Mouse (Mus musculus): ENCODE measurements around the gene Grip1.
"Not testable (repeated sequence)": the region's sequence is repeated elsewhere in the genome, so short reads cannot be mapped to it uniquely, and the experiment has no call there.

Grip1 gene

DNA sequence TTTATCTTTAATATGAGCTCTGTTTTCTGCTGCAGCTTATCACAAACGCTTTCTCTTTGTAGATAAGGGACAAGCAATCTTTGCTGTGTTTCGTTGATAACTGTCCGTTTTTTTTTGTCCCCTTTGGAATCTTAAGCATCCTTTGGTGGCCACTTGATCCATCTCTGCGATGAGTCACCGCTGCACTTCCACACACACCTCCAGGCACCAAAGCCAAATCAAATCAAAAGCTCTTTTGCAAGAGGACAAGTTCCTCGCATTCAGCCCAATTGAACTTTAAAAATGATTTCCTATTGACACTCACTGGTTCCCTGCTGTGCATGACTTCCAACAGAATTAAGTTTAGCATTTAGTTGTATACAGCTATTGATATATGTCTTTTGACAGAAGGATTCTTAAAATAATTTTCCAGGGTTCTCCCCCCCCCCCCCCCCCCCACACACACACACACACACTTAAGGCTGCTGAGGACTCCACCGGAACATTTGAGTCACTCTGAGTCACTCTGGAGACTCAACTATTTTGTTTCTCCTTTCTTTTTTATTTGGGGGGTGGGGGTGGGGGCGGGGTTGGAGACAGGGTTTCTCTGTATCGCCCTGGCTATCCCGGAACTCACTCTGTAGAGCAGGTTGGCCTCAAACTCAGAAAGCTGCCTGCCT is 607.1 kb downstream of the Grip1 start:
- no peak for DNase-seq (ENCODE audit: low read depth, low spot score)

DNA sequence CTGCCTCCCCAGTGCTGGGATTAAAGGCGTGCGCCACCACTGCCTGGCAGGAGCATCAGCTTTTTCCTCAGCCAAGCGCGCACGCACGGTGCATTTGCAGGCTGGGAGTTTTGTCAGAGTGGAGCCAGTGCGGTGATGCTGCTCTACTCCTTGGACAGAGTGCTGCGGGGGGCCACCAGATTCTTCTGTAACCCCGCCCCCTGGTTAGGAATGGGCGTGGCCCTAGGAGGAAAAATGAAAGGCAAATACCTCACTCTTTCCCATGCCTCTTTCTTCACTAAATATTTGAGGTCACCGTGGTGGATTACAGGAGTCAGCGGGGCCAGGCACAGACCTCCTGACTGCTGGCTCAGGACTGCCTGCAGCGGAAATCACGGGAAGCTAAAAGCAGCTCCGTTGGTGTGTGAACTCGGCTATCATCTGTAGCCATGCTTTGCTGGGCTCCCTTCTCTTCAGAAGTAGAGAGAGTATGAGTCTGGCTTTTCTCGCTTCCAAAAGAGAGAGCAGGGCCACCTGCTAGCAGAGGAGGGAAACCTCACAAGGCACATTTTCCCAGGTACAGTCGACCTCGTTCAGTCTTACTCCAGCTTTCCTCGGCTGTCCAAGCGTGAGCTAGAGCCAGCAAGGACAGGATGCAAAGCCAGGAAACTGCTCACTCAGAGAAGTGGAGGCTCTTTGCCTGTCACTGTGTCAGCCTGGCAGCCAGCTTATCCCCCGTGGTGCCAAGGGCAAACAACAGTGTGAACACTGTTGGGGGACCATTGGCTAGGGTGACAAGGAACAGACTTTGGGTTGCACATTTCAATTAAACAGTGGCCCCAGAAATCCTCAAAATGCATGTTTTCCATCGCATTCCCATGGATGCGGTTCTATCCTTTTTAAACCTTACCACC is 607.9 kb downstream of the Grip1 start:
- DNase-seq (ENCODE audit: low read depth, low spot score), result peak; percentile 20

DNA sequence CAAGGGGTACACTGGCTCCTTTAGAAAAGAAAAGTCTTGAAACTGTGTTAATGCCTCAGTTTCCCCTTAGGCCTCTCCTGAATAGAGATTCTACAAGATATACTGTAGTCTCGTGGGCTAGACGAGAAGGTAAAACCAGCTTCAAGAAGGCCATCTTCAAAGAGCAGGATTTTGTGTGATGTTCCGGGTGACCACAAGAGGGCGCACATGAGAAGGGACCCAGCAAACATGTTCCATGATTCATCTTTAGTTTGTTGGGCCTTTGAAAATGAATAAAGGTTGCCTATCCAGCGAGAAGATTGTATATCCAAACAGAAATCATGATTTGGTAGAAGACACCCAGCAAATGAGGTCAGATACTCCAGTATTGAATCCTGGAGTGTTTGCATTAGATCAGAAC is 610.8 kb downstream of the Grip1 start:
- DNase-seq (ENCODE audit: low read depth, low spot score), result peak; percentile 22

DNA sequence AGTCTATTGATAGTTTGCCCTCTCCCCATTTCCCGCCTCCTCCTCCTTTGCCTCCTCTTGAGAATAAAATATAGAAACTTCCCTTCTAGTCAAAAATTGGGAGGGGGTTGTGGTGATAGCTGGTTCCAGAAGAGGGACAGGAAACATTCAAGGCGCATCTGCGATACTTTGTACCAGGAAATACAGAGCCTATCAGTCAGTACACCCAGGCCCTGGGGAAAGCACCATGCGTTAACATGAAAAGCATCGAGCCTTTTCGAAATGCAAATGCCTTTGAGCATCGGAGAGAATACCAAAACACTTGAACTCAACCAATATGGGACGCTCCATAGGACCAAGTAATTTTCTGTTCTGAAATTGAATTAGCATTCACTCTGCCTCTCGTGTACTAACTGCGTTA is 612.7 kb downstream of the Grip1 start:
- no peak for DNase-seq (ENCODE audit: low read depth, low spot score)

DNA sequence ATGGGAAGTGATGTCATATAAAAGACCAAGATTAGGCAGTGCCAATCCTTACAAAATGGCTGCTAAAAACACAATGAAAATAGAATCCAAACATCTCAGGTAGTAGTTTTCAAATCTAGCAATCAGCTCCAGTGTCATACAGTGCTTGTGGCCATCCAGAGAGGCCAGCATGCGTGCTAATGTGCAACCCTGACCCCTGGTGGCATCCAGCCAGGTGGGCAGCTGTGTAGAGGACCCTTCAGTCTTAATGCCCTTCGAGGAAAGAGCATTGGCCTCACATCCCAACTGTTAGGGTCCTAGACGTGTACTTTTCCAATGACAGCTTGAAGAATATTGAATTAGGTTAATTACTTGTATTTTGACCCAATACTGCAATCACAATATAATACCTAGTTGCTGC is 624.2 kb downstream of the Grip1 start:
- no peak for DNase-seq (ENCODE audit: low read depth, low spot score)

DNA sequence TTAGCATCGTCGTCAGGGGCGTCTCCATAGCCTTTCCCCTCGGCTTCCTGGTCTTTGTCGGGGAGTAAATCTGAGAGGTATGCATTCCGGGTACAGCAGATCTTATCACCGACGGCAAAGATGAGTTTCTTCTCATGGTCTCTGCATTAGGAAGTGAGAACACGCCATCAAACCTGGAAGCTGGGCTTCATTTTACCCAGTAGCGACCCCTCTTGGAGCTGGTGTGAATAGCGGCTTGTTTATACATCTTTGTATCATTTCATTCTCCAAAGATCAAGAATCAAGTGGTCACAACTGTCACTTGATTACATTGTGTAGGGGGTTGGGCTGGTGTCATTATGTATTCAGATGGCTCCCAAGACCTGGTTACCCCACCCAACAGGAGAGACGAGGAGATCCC is 638.9 kb downstream of the Grip1 start:
- DNase-seq (ENCODE audit: low read depth, low spot score), result no peak

DNA sequence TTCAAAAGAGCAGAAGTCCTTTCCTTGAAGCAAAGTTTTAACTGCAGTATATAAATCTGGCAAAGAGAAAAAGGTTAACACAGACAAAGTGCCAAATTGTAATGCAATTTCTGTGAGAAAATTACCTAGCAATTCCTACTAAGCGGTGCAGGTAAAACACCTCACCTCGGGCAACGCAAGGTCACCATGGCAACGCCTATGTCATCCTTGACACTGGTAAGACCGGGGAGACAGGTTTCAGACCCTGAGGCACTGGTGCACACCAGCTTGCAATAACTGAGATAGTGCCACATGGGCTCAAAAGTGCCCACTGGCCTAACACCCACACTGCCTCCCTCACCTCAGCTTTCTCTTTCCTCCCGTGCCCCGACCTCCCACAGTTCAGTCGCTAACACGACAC is 641.5 kb downstream of the Grip1 start:
- no peak for DNase-seq (ENCODE audit: low read depth, low spot score)

DNA sequence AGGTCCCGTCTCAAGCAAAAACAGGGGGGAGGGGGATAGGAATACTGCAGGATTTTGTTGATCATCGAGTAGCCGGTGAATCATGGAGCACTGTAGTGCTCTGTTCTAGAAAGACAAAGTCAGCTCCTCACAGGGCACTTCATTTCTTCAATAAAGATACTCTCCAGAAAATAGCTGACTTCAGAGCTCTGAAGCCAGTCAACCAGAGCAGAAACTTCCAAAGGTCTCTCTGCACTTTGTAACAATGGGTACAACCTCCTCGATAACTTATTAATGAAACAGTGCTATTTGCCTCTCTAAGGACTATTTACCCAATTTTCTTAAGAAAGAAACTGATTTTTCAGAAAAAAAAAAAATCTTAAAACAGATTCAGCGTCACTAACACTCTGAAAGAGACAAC is 642.1 kb downstream of the Grip1 start:
- DNase-seq (ENCODE audit: low read depth, low spot score), result no peak

DNA sequence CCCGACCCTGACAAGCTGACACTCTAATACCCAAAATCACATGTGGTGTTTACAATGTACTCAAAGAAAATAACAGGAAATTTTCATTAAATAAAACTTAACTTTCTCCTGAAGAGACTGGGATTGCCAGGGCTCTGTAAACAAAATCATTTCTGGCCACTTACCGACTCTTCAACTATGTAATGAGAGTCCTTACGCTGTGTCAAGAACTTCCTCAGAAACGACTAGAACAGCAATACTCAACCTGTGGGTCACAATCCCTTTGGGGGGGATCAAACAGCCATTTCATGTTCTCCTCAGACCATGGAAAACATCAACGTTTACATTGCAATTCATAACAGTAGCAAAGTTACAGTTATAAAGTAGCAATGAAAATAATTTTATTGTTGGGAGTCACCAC is 643.9 kb downstream of the Grip1 start:
- DNase-seq (ENCODE audit: low read depth, low spot score), result no peak

DNA sequence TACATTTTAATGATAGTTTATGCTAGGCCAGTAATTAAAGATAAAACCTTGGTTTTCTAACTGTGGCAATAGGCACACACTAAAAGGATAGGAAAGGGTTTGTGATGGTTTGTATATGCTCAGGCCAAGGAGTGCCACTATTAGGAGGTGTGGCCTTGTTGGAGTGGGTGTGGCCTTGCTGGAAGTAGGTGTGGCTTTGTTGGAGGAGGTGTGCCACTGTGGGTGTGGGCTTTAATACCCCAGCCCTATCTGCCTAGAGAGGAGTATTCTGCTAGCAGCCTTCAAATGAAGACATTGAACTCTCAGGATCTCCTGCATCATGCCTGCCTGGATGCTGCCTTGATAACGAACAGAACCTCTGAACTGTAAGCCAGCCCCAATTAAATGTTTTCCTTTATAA is 647.2 kb downstream of the Grip1 start:
- DNase-seq (ENCODE audit: low read depth, low spot score), result no peak

DNA sequence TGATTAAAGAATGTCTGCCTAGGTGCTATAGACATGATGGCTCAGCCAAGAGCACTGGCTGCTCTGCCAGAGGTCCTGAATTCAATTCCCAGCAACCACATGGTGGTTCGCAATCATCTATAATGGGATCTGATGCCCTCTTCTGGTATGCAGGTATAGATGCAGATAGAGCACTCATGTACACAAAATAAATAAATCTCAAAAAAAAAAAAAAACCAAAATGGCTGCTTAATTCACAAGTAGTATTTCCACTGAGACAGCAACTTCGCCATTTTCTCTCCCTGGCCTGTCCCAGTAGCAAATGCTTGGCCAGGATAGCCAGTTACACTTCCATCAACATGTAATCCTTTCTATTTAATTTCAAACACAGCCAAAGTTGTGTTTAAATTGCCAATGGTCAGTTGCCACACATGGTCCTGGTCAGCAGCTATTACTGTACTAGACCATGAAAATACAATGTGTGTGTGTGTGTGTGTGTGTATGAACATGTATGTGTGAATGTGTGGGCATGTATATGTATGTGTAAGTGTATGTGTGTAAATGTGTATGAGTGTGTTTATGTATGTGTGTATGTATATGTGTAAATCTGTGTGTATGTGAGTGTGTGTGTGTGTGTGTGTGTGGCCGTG is 658.2 kb downstream of the Grip1 start:
- DNase-seq (ENCODE audit: low read depth, low spot score), result no peak

DNA sequence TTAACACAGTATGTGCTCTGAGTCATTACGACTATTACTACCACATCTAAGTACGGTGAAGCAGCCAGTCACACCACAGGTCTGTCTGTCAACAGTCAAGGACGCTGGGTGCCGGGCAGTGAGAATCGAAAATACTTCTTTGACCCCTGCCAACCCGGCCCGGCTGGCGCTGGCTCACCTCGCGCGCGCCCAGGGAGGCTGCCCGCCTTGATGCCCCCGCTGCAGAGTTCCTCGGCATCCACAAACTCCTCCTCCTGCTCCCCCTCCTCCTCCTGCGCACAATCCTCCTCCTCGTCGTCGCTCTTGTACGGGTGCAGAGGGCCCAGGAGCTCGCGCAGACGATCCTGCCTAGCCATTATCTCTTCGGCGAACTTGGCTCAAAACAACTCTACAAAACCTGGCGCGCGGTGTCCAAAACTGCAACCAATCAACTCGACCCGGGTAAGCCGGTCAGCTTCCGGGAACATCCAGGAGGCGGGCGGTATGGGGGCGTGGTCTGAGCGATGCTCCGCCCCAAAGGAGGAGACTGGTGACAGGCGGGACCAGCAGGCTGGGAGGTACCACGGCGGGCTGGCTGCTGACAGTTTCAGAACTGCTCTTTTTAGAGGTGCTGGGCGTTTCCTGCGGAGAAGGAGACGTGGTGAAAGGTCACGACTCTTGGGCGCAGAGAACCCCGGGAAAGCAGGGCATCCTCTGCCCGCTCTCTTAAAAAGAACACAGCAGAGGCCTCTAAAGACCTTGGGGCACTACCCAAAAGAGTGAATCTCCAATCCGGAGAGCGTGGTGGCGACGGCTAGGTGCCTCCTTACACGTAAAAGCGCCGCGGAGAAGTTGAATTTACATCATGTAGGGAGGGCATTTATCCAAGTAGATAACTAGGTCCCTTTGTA is 659.1 kb downstream of the Grip1 start, which contains the start of gene Helb:
Gene Helb (minus strand): TSS at position 481 of the 890 bp plus-strand sequence.
- peak; percentile 92 for DNase-seq (ENCODE audit: low read depth, low spot score)

DNA sequence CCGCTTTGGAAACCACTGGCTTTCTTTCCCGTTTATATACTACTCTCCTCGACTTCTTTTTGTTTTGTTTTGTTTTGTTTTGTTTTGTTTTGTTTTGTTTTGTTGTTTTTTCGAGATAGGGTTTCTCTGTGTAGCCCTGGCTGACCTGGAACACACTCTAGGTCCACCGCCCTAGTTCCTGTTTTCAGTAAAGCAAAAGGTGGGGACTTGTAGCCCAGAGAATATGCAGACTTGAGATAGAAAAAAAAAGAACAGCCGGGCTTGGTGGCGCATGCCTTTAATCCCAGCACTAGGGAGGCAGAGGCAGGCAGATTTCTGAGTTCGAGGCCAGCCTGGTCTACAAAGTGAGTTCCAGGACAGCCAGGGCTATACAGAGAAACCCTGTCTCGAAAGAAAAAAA is 659.9 kb downstream of the Grip1 start:
- not testable (repeated sequence) for DNase-seq (ENCODE audit: low read depth, low spot score)

DNA sequence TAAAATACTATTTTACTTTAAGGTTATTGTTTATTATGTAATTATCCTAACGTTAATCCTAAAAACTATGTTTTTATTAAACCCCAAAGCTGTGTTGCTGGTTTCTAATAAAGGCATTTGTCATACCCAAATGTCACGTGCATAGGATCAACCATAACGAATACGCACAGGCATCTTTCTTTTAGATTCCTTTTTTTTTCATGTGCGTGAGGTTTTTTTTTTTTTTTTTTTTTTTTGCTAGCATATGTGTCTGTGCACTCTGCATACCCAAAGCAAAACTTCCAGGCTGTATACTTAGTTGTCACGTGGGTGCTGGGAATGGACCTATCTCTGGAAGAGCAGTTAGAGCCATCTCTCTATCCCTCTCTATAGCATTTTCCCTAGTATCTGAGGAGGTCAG is 660.4 kb downstream of the Grip1 start:
- DNase-seq (ENCODE audit: low read depth, low spot score), result no peak

DNA sequence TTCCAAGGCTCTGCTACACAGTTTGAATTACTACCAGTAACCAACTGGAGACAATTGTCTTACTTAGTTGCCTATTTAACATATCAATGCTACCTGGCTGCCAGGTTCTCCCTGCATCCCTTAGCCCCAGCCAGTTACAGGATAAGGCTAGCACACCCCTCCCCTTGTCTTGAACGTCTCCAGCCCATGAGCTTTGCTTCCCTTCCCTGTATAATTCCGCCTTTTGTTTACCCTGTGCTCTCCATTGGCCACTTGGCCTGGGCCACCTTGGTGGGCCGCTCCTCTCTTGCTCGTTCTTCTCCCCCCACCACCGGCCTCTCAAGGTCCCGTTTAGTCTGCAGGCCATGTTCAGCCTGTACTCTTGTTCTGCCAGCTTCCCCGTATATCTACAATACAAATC is 660.9 kb downstream of the Grip1 start:
- DNase-seq (ENCODE audit: low read depth, low spot score), result no peak

DNA sequence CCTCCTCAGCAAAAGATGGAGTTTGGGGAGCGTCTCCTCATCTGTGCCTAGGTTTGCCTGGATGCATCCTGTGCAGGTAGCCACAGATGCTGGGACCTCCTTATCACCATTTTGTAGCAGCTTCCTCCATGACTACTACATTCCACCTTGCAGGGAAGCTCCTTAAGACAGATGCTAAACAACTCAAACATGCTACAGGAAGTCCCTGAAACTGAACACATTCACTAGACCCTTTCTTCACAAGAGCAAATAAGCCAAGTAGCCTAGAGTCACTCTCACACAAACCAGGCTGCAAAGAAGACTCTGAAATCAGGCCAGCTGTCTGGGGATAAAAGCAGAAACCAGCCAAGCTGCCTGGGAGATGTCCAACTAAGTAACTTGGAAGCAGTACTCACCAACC is 661.6 kb downstream of the Grip1 start:
- no peak for DNase-seq (ENCODE audit: low read depth, low spot score)

DNA sequence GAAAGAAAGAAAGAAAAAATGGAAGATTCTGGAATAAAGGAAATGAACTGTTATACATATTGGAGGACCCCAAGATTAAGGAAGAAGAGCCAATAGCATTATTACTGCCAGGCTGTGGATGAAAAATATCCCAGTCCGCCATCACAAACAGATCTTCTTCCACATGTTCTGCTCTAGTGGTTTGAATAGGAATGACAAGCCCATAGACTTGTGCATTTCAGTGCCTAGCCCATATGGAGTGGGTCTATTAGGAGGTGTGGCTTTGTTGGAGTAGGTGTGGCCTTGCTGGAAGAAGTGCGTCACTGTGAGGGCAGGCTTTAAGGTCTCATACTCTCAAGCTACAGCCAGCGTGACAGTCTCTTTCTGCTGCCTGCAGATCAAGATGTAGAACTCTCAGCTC is 670.1 kb downstream of the Grip1 start:
- DNase-seq (ENCODE audit: low read depth, low spot score), result no peak

DNA sequence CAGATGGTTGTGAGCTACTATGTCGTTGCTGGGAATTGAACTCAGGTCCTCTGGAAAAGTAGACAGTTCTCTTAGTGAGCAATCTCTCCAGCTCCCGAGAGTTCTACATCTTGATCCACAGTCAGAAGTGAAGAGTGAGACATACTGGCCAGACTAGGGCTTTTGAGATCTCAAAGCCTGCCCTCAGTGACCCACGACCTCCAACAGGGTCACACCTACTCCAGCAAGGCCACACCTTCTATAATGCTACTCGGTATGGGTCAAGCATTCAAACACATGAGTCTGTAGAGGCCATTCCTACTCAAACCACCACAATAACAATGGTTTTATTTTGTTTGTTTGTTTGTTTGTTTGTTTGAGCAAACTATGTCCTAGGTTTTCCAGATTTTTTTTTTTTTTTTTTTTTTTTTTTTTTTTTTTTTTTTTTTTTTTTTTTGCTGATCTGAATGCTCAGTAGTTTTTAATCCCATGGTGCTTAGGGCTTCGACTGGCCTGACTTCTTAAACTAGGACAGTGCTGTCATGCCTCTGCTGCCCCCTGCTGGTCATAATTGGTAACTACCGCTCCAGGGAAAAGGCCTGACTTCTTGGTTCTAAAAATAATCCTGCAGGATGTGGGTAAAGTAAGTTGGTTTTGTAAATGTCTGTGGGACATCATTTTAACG is 671.3 kb downstream of the Grip1 start:
- no peak for DNase-seq (ENCODE audit: low read depth, low spot score)

DNA sequence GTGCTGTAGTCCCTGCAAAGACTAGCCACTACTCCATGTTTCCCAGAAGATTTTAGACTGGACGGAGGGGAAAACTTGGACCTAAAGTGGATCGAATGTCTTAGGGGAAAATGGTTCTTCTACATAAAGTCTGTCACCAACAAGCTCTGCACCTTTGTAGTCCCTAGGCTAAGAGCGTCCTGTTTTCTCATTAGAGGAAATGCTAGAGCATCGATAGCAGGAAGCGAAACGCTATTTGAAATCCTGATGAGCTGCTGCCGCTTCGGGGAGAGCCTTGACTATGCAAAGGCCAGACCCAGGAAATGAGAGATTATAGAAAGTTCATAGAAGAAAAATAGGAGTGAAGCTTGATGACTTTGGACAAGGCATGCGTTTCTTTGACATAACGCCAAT is 671.8 kb downstream of the Grip1 start:
- DNase-seq (ENCODE audit: low read depth, low spot score), result no peak

DNA sequence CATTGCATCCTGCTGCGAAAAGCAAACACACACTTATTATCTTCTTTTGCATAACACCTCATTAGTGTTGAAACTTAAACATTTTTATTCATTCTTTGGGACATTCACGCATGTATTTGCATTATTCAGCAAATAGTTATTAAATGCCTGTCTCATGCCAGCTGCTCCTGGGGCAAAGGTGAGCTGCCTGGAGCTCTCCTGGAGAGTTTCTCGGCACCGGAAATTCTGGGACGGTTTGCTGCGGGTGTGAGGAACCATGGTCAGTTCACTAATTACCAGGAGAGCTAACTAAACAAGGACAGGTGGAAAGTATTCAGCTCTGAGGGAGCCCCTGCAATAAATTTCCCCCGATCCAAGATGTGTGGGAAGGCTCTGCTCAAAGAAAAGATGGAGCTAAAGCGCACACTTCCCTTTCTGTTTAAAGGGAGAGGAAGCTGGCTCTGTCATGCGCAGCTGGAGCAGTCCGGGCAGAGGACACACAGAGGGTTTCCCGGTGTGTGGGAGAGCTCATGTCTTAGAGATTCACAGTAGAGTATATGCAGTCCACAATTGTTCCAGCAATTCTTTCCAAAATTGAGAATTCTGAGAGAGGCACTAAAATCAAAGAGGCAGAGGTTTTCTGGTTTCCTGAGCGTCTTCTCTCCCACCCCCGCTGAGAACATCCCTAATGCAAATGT is 675.1 kb downstream of the Grip1 start:
- no peak for DNase-seq (ENCODE audit: low read depth, low spot score)

DNA sequence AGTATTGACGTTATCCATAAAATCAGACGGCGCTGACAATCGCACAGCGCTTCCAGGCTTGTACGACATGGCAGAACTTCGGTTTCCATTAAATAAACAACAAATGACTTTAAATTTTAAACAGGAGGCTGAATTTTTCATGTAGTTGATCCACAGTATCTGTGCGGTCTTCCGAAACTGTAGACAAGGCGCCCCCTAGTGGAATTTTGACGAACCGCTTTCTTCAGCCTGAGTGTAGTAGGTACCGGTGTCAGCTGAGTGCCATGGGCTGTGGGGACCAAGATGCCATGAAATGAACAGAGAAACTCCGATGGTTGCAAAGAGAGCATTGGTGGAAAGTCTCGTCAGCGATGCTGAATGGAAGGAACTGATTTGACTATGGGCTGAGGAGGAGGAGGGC is 677.0 kb downstream of the Grip1 start:
- no peak for DNase-seq (ENCODE audit: low read depth, low spot score)

All from WW6 (cell line).